Mouse (Mus musculus) right cerebral cortex, postnatal 14 days (tissue): Measurements from ENCODE around the gene Defb21.

ENCODE experiments used
- DNase-seq: peaks from one replicate; pipeline ENCODE4 v3.0.0; 2022

Defb21 gene

DNA sequence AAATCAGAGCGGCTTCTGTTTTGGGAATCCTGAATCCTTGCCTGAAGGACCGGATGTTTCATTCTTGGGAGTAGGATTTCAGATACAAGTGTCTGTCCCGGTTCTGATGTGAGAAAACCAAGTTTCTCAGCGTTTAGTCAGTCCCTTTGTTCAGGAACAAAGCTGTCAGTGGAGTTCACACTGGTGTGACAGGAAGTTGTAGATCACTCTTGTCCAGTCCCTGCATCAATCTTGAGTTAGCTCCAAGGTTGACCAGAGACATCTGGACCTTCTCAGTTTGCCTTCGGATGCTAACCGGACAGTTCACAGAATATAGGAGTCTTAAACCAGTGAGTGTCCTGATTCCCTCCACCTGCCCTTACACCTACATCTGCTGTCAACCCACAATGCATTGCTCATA lies 35.2 kb downstream of the Defb21 start:
- DNase-seq = no peak

DNA sequence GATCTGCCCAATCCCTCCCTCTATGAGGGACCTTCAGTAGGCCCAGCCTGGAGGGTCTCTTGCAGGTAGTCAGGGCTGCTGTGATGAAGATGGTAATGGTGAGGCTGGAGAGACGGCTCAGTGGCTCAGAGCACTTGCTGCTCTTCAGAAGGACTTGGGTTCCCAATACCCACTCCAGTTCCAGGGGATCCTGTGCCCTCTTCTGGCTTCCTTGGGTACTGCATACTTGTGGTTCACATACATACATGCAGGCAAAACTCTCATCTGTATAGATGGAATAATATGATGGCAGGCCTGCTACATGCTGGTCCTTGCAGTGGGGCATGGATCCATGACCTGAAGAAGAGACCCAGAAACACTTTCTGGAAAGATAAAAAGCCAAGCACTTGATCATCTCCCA lies 36.2 kb downstream of the Defb21 start:
- DNase-seq = no peak

DNA sequence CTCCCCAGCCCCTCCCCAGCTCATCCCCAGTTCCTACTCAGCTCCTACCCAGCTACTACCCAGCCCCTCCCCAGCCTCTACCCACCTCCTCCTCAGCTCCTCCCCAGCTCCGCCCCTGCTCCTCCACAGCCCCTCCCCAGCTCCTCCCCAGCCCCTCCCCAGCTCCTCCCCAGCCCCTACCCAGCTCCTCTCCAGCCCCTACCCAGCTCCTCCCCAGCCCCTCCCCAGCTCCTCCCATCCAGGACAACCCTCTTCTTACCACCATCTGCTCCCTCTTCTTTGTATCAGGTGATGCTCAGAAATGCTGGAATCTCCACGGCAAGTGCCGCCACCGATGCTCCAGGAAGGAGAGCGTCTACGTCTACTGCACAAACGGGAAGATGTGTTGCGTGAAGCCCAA lies 39.6 kb downstream of the Defb21 start:
- no peak for DNase-seq

DNA sequence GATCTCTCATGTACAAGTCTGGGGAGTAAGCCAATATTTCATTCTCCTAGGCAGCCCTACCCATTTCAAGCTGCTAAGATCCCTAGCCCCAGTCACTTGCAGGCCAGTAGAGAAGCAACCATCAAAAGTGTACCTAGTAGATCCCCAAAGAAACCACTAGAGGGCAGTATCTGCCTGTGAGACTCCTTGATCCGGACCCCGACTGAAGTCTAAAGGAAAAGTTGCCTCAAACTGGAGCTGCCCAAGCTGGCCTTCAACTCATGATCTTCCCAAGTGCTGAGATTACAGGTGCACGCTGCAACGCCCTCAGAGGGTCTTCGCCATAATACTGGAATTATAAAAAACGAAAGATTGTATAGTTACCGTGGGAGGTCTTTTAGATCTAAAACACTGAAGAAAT lies 43.0 kb downstream of the Defb21 start:
- DNase-seq = peak; percentile 35

DNA sequence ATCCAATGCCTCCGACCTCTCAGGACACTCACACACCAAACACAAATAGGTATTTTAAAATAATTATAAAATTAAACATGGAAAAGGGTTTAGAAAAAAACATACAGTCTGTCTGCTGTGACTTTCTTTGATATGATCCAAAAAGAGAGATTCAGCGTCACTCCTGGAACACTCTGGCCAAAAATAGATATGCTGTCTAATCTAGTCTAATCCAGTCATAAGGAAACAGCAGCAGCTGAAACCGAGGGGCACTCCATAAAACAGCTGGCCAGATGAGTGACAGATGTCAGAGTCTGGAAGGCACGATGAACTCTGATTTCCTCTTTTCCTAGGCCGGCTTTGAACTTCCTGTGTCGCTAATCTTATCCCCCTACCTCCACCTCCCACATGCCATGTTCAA lies 43.9 kb downstream of the Defb21 start:
- DNase-seq = no peak

DNA sequence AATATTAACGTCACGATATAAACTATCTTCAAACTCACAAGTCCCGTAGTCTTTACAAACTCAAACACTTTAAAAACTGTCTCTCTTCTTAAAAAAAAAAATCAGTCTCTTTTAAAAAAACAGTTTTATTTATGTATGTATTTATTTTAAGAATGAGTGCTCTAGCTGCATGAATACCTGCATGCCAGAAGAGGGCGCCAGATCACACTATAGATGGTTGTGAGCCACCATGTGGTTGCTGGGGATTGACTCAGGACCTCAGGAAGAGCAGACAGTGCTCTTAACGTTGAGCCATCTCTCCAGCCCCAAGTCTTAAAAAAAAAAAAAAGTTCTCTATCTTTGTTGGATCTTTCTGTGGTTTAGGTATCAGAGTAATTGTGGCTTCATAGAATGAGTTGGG lies 44.8 kb downstream of the Defb21 start:
- DNase-seq = no peak

DNA sequence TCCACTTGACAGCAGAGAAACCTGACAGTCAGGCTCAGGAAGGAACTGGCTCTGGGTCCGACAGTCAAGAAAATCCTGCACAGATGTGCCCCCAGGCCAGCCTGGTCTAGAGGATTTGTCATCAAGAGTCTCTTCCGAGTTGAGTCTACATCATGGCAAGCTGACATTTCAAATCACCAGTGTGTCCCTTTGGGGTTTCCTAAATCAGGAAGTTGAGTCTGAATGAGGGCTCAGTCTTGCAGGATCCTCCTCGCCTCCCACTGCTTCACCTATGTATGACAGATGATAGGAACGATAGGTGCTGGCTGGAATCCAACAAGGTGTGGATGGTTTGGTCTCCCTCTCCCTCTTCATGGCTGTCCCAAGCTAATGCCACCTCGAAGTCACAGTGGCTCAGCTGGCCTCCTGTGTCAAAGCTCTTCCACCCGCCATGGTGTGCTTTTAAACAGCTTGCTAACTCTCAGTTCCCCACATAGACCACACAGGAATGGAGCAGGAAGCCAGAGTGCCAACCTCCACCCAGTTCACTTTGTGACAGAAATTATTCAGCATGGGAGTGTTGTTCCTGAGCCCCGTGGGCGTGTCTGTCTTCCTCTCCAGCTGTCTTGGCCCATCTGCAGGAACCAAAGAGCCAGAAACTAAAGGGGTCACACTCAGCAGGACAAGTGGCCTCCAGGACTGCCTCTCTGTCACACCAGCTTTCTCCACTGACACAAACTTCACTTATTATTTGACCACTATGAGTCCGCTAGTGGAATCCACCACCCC lies 48.0 kb downstream of the Defb21 start:
- DNase-seq = no peak

DNA sequence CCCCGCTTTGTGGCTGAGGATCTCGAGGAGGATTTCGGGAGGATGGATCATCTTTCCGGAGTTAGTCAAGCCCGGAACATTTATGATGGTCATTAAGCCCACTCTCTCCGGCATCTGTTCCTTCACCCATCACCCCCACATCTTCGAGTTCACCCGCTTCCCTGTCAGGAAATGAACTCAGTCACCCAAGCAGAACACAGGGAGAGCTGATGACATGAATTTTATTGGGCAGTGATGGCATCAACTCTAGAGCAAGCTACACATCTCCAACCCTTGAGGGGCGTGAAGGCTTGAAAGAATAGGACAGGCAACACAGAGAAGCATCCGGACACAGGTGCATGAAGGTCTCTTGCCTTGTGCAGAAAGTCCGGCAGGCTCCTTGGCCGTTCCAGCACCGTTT lies 49.6 kb downstream of the Defb21 start:
- no peak for DNase-seq

DNA sequence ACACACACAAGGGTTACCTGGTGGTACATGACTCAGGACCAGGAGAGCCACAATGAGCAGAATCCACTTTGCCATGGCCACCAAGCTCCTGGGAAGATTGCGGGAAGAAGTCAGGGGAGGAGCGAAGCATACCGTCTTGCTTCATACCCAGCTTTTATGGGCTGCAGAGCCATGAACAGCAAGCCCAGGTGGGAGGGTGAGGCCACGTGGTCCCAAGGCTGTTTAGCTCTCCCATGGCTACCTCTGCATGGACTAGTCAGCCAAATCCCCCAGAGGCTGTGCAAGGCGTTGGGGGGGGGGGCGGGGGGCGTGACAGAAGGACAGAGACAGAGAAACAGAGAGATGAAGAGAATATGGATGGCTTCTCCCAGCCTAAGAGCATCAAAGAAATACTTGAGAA lies 50.4 kb downstream of the Defb21 start, which contains the start of gene Defb25:
Gene Defb25, minus strand, starts transcription at position 101 of the 400 bp plus-strand sequence.
- DNase-seq = no peak
